Mouse (Mus musculus): Measurements from ENCODE around the gene Gpbp1l1. TPM values are rescaled to one million over a fixed set of nuclear protein-coding genes. Genes with fewer than 3 reads are reported as not detected.

Gene Gpbp1l1
- polyA plus RNA-seq, 1 experiment from 2014 or later, result 31.3 TPM

- WGBS, result under 1% methylated on average over 50 of the region's 50 CpGs
- no peaks in the 10 kb centered on the region for H3K27me3 ChIP-seq (replicated peaks; ENCODE audit: control insufficient read depth, insufficient read depth, low read length)
- peak; percentile 54 for TF ChIP-seq CTCF (IDR thresholded peaks at IDR 0.05; ENCODE audit: low read depth)
- peaks cover 5% of the 10 kb centered on the region; the same call in 1 of the 2 replicates for H3K4me1 ChIP-seq (replicated peaks; ENCODE audit: control insufficient read depth, insufficient read depth, low read length)
- peaks cover 32% of the 10 kb centered on the region for H3K36me3 ChIP-seq (ENCODE audit: control insufficient read depth, insufficient read depth)
- peak; percentile 98 for ATAC-seq
- H3K9ac ChIP-seq (ENCODE audit: low read depth, low read length), result peak overlapping the region; percentile 60
- peak overlapping the region; percentile 97 for H3K4me2 ChIP-seq (replicated peaks; ENCODE audit: low read depth)
- H3K9me3 ChIP-seq (ENCODE audit: control insufficient read depth), result no peaks in the 10 kb centered on the region
- H3K4me3 ChIP-seq (ENCODE audit: low read depth, low read length), result peak overlapping the region; percentile 53
- H3K27ac ChIP-seq (ENCODE audit: low read depth, low read length), result peak overlapping the region; percentile 85
Observed at GRCm38 (mm10) chr4:116596978-116597881, 39.8 kb downstream of the Gpbp1l1 start.

GRCm38 (mm10) chr4:116612621-116613020 lies 55.2 kb downstream of the Gpbp1l1 start:
- Histone ChIP-seq H3K27me3 (replicated peaks; ENCODE audit: control insufficient read depth, insufficient read depth, low read length) (no peaks in the 10 kb centered on the region), H3K9me3 (ENCODE audit: control insufficient read depth) (no peaks in the 10 kb centered on the region), H3K36me3 (ENCODE audit: control insufficient read depth, insufficient read depth) (peaks cover 34% of the 10 kb centered on the region), H3K4me3 (ENCODE audit: low read depth, low read length) (no peak overlapping the region), H3K4me2 (replicated peaks; ENCODE audit: low read depth) (no peak overlapping the region), H3K9ac (ENCODE audit: low read depth, low read length) (no peak overlapping the region), H3K27ac (ENCODE audit: low read depth, low read length) (no peak overlapping the region), H3K4me1 (replicated peaks; ENCODE audit: control insufficient read depth, insufficient read depth, low read length) (no peaks in the 10 kb centered on the region)
- WGBS, result 100% methylated on average over 2 of the region's 2 CpGs
- ATAC-seq, result no peak
- no peak for TF ChIP-seq CTCF (IDR thresholded peaks at IDR 0.05; ENCODE audit: low read depth)

- no peaks in the 10 kb centered on the region for H3K4me1 ChIP-seq (replicated peaks; ENCODE audit: control insufficient read depth, insufficient read depth, low read length)
- no peaks in the 10 kb centered on the region for H3K27me3 ChIP-seq (replicated peaks; ENCODE audit: control insufficient read depth, insufficient read depth, low read length)
- H3K36me3 ChIP-seq (ENCODE audit: control insufficient read depth, insufficient read depth), result peaks cover 24% of the 10 kb centered on the region
- H3K4me3 ChIP-seq (ENCODE audit: low read depth, low read length), result no peak overlapping the region
- no peak overlapping the region for H3K9ac ChIP-seq (ENCODE audit: low read depth, low read length)
- H3K4me2 ChIP-seq (replicated peaks; ENCODE audit: low read depth), result no peak overlapping the region
- ATAC-seq, result no peak
- 98% methylated on average over 2 of the region's 2 CpGs for WGBS
- H3K9me3 ChIP-seq (ENCODE audit: control insufficient read depth), result no peaks in the 10 kb centered on the region
- no peak for TF ChIP-seq CTCF (IDR thresholded peaks at IDR 0.05; ENCODE audit: low read depth)
- no peak overlapping the region for H3K27ac ChIP-seq (ENCODE audit: low read depth, low read length)
Observed at GRCm38 (mm10) chr4:116615237-116615636, 57.8 kb downstream of the Gpbp1l1 start.

- ATAC-seq, result no peak
- peaks cover 5% of the 10 kb centered on the region; the same call in 1 of the 2 replicates for H3K4me1 ChIP-seq (replicated peaks; ENCODE audit: control insufficient read depth, insufficient read depth, low read length)
- no peak for TF ChIP-seq CTCF (IDR thresholded peaks at IDR 0.05; ENCODE audit: low read depth)
- no peak overlapping the region for H3K4me2 ChIP-seq (replicated peaks; ENCODE audit: low read depth)
- H3K9ac ChIP-seq (ENCODE audit: low read depth, low read length), result no peak overlapping the region
- no peak overlapping the region for H3K27ac ChIP-seq (ENCODE audit: low read depth, low read length)
- no peaks in the 10 kb centered on the region for H3K9me3 ChIP-seq (ENCODE audit: control insufficient read depth)
- no peak overlapping the region for H3K4me3 ChIP-seq (ENCODE audit: low read depth, low read length)
- peaks cover 20% of the 10 kb centered on the region; the same call in 1 of the 2 replicates for H3K36me3 ChIP-seq (ENCODE audit: control insufficient read depth, insufficient read depth)
- WGBS, result 91% methylated on average over 4 of the region's 4 CpGs
- no peaks in the 10 kb centered on the region for H3K27me3 ChIP-seq (replicated peaks; ENCODE audit: control insufficient read depth, insufficient read depth, low read length)
Observed at GRCm38 (mm10) chr4:116624831-116625230, 67.4 kb downstream of the Gpbp1l1 start.

GRCm38 (mm10) chr4:116626658-116627358 lies 69.3 kb downstream of the Gpbp1l1 start:
- H3K9ac ChIP-seq (ENCODE audit: low read depth, low read length), result peak overlapping the region; percentile 92
- TF ChIP-seq CTCF (IDR thresholded peaks at IDR 0.05; ENCODE audit: low read depth), result peak; percentile 43
- no peaks in the 10 kb centered on the region for H3K9me3 ChIP-seq (ENCODE audit: control insufficient read depth)
- H3K36me3 ChIP-seq (ENCODE audit: control insufficient read depth, insufficient read depth), result peaks cover 9% of the 10 kb centered on the region; the same call in 1 of the 2 replicates
- peak overlapping the region; percentile 91 for H3K27ac ChIP-seq (ENCODE audit: low read depth, low read length)
- peak overlapping the region; percentile 79 for H3K4me2 ChIP-seq (replicated peaks; ENCODE audit: low read depth)
- H3K27me3 ChIP-seq (replicated peaks; ENCODE audit: control insufficient read depth, insufficient read depth, low read length), result no peaks in the 10 kb centered on the region
- ATAC-seq, result peak; percentile 62
- H3K4me1 ChIP-seq (replicated peaks; ENCODE audit: control insufficient read depth, insufficient read depth, low read length), result peaks cover 5% of the 10 kb centered on the region; the same call in 1 of the 2 replicates
- peak overlapping the region; percentile 100 for H3K4me3 ChIP-seq (ENCODE audit: low read depth, low read length)
- WGBS, result under 1% methylated on average over 52 of the region's 53 CpGs

- ATAC-seq, result peak; percentile 92
- WGBS, result 0% methylated on average over 13 of the region's 13 CpGs
Observed at GRCm38 (mm10) chr4:116627359-116627716, 69.9 kb downstream of the Gpbp1l1 start.

More at GRCm38 (mm10) chr4:116627359-116627716, 69.9 kb downstream of the Gpbp1l1 start:
- H3K4me3 ChIP-seq (ENCODE audit: low read depth, low read length), result peak overlapping the region; percentile 100
- peak overlapping the region; percentile 91 for H3K27ac ChIP-seq (ENCODE audit: low read depth, low read length)
- peak overlapping the region; percentile 79 for H3K4me2 ChIP-seq (replicated peaks; ENCODE audit: low read depth)
- no peaks in the 10 kb centered on the region for H3K9me3 ChIP-seq (ENCODE audit: control insufficient read depth)
- H3K4me1 ChIP-seq (replicated peaks; ENCODE audit: control insufficient read depth, insufficient read depth, low read length), result peaks cover 5% of the 10 kb centered on the region; the same call in 1 of the 2 replicates
- no peaks in the 10 kb centered on the region for H3K27me3 ChIP-seq (replicated peaks; ENCODE audit: control insufficient read depth, insufficient read depth, low read length)
- peak overlapping the region; percentile 92 for H3K9ac ChIP-seq (ENCODE audit: low read depth, low read length)
- no peak for TF ChIP-seq CTCF (IDR thresholded peaks at IDR 0.05; ENCODE audit: low read depth)
- H3K36me3 ChIP-seq (ENCODE audit: control insufficient read depth, insufficient read depth), result peaks cover 9% of the 10 kb centered on the region; the same call in 1 of the 2 replicates
